Mouse (Mus musculus): ENCODE results near the gene Ifitm10.
A peak's percentile ranks its signal among the peaks of the same experiment; 100 is the strongest.

Ifitm10 gene

GRCm38 (mm10) chr7:142389961-142390650, 16.6 kb upstream of the Ifitm10 start:
- no peak for DNase-seq (ENCODE audit: low spot score)

DNA sequence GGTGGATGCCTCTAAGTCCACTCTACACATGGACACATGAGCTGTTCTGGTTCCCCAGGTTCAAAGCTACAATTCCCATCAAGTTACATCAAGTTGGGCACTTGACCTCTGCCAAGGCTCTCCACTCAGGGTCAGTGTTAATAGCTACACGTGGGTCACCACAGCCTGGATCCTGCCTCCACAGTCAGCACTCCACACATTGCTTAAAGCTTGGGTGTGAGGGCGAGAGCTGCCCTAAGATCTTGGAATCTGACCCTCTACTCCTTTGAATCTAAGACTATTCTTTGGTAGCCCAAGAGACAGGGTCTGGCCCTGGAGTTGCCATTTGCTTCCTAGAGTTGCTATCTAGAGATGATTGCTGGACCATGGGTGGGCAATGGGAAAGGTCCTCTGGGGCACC, 15.2 kb upstream of the Ifitm10 start:
- DNase-seq (ENCODE audit: low spot score) = no peak

DNA sequence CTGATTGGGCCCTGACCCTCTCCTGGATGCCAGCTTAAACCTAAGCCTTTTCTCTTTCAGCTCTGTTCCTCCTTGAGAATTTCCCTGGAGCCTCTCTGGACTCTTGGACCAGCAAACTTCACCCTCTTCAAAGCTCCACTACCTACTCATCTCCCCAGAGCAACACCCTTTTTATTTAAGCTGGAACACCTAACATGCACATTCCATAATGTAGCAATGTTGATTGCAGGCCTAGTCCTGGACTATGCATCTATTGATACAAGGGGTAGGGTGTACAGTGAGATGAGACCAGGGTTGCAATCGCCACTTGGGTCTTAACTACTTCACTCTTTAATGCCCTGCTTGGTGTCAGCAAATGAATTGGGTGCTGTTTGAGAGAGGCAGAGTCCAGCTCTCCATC, 14.6 kb upstream of the Ifitm10 start:
- no peak for DNase-seq (ENCODE audit: low spot score)

DNA sequence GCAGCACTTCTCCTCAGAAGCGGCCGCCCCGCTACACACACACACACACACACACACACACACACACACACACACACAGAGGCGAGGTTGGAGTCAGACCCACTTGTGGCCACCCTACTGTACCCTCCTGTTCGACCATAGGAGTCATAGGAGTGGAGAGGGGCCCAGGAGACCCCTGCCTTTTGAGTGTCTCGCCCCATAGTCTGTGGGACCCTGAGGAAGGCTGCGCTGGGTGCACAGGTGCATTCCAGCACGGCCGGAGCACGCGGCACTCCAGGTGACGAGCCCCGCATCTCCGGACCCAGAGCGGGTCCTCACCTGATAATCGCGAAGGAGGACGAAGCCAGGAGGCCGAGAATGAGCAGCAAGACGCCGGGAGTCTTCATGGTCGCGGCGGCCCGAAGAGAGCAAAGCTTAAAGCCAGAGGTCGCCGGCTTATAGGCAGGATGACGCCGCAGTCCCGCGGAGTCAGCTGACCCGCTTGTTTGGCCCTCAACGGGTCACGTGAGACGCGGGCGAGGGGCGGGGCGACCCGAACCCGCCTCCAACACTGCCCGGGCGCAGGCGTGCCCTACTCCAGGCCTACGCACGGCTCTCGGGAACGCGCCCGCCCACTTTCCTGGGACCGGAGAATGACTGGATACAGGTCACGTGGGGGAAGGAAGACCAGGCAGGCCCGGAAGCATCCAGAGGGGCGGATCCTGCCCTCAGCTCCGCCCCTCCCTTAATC, 14.0 kb upstream of the Ifitm10 start, which contains the start of gene Ctsd:
Gene Ctsd (minus strand): TSS at position 620 of the 730 bp plus-strand sequence.
- peak; percentile 95 for DNase-seq (ENCODE audit: low spot score)

GRCm38 (mm10) chr7:142386621-142387201, 13.2 kb upstream of the Ifitm10 start:
- no peak for DNase-seq (ENCODE audit: low spot score)

DNA sequence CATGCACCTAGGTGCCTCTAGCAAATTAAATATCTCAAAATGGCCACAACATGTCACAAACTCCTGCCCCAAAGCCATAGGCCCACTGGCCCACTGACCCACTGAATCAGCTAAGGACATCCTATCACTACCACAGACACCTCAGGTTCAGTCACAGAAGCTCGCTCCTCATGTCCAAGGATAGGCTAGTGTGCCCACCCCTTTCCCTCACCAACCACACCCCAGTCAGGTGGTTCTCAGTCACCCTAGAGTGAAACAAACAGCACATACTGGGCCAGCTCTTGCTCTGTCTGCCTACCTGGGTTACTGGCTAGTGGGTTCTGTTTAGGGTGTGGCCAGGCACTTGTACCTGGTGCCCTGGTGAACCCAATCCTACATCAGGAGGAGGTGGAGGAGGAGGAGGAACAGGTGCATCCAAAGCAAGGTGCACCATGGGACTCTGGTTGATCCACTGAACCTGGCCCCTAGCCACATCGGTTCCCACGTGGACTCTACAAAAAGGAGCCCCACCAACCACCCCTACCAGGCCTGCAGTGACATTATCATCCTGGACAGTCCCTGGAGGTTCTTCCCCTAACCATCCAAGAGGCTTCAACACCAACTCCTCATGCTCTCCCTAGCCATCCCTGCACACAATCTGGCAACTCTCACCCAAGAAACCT, 12.3 kb upstream of the Ifitm10 start:
- DNase-seq (ENCODE audit: low spot score) = no peak

DNA sequence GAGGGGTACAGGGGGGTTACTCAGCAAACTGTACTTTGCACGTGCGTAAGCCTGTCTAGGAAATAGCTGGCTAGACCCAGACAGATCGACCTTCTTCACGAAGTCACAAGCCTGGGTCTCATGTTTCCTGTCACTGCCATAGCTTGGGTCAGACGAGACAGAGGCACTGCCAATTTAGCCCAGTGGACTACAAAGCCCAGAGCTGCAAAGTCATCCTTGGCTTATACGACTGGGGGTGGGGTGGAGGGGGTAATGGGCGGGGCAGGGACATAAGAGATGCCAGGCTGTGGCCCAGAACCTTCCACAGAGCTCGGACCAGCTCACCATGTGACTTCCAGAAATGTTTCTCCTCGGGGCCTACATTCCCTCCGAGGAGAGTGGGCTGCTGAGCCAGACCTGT, 10.8 kb upstream of the Ifitm10 start:
- DNase-seq (ENCODE audit: low spot score) = no peak

- DNase-seq (ENCODE audit: low spot score) = no peak
These were observed 9.0 kb upstream of the Ifitm10 start, which contains the start of gene Gm49369 for GRCm38 (mm10) chr7:142382567-142382966. Gene Gm49369 (minus strand): TSS chr7:142382667.

DNA sequence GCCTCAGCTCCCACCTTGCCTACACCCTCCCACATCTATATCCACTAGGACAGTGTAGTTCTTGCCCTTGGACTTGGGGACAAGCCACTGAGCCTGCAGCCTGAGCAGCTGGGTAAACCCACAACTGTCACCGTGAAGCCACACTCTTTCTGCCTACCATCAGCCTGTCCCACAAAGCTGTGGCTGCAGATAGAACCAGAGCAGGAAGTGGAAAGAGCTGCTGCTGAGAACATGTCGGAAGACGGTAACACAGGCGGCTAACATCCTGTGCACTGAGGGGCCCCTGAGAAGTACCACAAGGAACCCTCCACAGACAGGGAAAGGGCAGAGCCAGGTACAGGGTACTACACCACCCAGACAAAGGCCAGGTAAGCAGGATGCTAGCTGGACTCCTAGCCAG, 7.6 kb upstream of the Ifitm10 start:
- no peak for DNase-seq (ENCODE audit: low spot score)

DNA sequence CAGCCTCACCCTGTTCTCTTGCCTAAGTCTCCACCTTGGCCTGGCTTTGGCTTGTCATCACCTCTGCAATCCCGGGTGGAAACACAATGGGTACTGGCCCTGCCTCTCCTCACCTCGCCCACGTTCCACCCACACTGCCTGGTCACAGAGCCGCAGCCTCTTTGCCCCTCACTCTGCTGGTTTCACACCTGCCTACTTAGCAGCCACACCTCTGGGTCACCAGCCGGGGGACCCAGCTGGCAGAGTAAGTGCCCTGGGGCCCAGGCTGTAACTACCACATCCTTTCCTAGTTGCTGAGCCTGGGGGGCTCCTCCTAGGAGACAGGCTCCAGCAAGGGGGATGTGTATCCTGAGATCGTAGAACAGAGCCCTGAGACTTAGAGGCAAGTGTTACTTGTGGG, 5.6 kb upstream of the Ifitm10 start:
- no peak for DNase-seq (ENCODE audit: low spot score)

DNA sequence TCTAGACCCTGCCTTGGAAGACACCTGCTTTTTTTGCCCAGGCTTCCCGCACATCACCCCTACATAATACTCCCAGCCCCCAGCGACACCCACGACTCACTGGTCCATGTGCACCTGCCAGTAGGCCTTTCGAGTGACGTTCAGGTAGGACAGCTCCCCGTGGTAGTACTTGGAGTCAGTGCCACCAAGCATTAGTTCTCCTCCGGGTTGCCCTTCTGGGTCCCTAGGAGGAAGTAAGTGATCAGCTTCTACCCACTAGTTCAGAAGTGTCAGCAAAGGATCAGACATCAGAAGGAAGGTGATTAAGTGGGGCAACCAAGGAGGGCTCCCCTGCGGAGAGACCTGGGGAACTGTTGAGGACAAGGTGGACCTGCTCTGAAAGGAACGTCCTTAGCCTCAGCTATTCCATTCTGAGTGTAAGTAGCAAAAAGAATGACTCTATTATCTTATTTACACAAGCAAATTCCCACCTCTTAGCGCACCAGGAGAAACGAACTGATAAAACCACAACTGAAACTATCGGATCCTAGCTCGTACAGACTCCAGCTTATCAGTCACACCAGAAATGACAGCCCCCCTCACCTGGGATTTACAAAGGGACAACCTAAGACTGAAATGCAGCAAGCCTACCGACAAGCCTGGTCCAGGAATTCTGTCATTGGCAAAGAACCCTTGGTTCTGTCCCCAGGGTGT, 3.8 kb upstream of the Ifitm10 start:
- DNase-seq (ENCODE audit: low spot score) = no peak

GRCm38 (mm10) chr7:142376096-142376495, 2.5 kb upstream of the Ifitm10 start:
- no peak for DNase-seq (ENCODE audit: low spot score)

GRCm38 (mm10) chr7:142375261-142375724, 1.7 kb upstream of the Ifitm10 start:
- peak; percentile 85 for DNase-seq (ENCODE audit: low spot score)

DNA sequence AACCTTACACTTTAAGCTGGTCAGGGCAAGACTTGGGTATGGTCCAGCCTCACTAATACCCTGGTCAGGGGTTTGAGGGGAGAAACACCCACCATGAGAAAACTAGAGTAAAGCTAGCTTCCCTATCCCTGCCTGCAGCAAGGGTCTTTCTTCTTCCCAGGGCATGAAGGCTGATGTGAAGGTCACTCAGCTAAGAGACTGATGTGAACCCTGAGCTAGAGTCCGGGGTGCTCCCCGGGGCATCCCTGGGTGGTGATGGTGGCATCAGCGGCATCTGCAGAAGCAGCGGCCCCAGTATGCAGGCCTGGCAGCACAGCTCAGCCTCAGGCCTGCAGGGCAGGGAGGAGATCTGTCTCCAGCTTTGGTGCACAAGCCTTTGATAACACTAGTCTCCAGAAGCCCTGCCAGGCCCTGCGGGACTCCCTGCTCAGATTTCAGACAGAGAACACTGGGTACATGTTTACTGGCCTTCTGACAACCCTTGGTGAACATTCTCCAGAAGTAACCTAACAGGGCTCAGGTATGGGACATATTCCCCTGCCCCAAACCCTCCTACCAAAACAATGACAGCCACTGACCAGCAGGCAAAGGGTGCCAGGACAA, 961 bp upstream of the Ifitm10 start:
- peak; percentile 27 for DNase-seq (ENCODE audit: low spot score)

DNA sequence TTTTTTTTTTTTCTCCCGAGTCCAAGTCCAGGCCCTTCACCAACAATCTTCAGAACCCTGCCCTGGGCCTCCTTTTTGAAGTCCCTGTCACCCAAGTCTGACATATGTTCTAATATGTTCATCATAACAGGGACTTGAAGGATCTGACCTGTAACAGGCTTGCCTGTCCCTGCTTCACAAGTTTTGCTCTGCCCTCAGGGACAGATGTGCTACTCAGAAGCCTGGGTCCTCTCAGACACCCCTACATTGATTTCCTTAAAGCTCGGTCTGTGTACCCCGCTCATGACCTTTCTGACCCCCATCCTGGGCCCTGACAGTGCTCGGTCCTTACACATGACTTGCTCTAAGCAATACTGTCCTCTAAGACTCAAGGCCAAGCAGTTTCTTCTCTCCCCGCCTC, 514 bp downstream of the Ifitm10 start:
- DNase-seq (ENCODE audit: low spot score) = no peak

DNA sequence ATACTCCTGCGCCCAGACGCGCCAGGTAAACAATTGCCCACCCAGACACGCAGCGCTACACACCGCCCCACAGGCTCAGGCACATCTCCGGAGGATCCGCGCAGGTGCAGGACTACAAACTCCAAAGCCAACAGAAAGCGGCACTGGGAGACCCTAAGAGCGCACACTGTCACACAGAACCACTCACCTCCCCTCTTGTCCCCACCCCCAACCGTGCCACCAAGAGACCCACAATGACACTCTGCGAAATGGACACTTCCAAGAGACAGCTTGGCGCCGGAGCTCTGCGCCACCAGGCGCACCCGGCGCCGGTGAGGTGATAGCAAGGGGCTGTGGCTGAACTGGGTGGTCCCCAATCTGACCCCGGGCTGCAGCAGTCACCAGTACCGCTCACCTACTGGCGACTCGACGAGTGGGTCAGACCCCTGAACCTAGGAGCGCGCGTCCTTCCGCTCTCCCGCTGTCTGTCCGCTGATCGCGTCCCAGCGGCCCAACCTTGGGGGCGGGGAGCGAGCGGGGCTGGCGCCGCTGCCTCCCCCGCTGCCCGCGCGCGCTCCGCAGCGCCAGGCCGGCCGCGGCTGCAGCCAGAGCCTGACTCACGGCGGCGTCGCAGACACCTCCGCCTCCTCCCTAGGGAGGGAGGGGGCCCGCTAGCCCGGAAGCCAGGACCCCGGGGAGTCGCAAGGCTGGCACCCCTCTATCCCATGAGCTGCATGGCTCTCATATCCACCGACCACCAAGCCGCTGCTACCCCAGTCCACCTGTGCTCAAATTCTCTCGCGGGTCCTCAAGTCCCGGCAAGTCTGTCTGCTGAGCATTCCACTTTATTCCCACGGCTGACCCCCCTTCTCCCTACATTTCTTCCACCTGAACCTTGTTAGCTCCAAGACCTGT, 1.5 kb downstream of the Ifitm10 start:
- peak; percentile 36 for DNase-seq (ENCODE audit: low spot score)

DNA sequence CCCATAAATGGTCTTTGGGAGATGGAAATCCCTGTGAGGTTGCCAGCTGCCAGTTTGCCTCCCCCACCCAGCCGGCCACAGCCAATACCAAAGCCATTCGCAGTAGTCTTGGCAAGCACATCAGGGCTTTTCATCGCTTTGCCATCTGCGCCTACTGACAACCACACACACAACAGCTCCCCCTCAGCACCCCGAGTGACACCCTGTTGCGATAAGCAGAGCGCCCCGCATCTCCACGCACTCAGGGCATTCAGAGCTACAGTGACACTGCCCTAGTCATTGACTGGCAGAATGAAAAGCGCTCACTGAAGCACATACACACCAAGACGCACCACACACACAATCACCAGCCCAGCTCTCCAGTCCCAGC, 2.2 kb downstream of the Ifitm10 start:
- DNase-seq (ENCODE audit: low spot score) = no peak

- DNase-seq (ENCODE audit: low spot score) = no peak
These were observed 2.6 kb downstream of the Ifitm10 start for GRCm38 (mm10) chr7:142370937-142371336.

GRCm38 (mm10) chr7:142369820-142370219, 3.7 kb downstream of the Ifitm10 start:
- no peak for DNase-seq (ENCODE audit: low spot score)

- DNase-seq (ENCODE audit: low spot score) = no peak
These were observed 4.7 kb downstream of the Ifitm10 start for GRCm38 (mm10) chr7:142368856-142369255.

GRCm38 (mm10) chr7:142363107-142363506, 10.4 kb downstream of the Ifitm10 start:
- no peak for DNase-seq (ENCODE audit: low spot score)
